Mouse (Mus musculus): Measurements from ENCODE around the gene Atp5k. TPM values are rescaled to one million over a fixed set of nuclear protein-coding genes. Genes with fewer than 3 reads are reported as not detected.

Atp5k gene
- polyA plus RNA-seq, 1 experiment from 2014 or later: 753 TPM

DNA sequence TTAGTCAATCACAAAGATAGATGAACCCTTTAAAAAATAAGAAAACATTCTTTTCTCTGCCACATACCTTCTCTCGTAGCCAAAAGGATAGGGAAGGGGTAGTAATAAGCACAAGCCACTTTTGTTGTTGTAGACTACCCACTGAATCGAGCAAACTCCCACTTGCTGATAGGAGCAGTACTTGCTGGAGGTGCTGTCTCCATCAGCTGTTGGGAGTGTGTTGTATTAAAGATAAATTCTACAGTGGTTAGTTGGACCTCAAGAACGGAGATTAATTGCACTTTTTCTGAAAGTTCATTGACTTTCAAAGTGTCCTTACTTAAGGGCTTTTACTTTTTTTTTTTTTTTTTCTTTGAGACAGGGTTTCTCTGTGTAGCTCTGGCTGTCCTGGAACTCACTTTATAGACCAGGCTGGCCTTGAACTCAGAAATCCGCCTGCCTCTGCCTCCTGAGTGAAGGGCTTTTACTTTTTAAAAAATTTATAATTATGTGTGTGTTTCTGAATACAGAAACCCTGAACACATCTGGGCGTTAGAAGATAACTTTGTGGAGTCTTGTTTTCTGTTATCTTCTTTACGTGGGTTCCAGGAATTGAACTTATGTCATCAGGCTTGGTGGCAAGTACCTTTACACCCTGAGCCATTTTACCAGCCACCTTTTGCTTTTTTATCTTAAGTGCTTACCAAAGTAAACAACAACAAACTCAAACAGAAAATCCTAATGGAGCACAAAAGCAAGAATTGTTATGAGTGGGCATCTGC, 31.1 kb upstream of the Atp5k start:
- no peaks in the 10 kb centered on the region for H3K9me3 ChIP-seq (replicated peaks; ENCODE audit: low read length)
- no peak for TF ChIP-seq CTCF (IDR thresholded peaks at IDR 0.05; ENCODE audit: low read depth)
- DNase-seq (ENCODE audit: low spot score): no peak
- WGBS: 76% methylated on average over 6 of the region's 6 CpGs
- H3K4me3 ChIP-seq (replicated peaks; ENCODE audit: low read depth, low read length): no peak overlapping the region
- peaks cover 24% of the 10 kb centered on the region for H3K4me1 ChIP-seq (replicated peaks; ENCODE audit: insufficient read depth, low read length)
- H3K27me3 ChIP-seq (ENCODE audit: insufficient read depth, low read length): no peaks in the 10 kb centered on the region
- no peak overlapping the region for H3K27ac ChIP-seq
- no peaks in the 10 kb centered on the region for H3K36me3 ChIP-seq (ENCODE audit: insufficient read depth, low read length)
- H3K9ac ChIP-seq (ENCODE audit: low read depth, low read length): no peak overlapping the region
- no peak for ATAC-seq (replicated peaks; ENCODE audit: low FRiP score, low read depth)
- no peak overlapping the region for H3K4me2 ChIP-seq (ENCODE audit: low read length)

DNA sequence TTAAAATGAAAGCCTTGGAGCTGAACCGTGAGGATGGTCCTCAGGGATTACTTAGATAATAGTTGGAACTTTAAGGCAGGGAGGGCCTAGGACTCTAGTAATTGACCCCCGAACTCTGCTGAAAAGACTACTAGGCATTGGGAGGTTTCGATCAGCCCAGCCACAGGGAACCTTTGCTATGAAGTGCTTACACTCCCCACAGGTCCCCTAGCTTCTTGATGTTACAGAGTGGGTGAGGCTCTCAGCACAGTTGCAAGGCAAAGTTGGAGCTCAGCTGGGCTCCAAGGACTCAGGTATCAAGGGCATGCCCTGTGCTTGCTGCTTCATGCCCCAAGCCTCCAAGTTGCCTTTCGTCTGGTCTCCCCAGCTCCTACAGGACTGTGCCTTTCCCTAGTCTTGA, 28.2 kb upstream of the Atp5k start:
- DNase-seq (ENCODE audit: low spot score) (no peak), ATAC-seq (replicated peaks; ENCODE audit: low FRiP score, low read depth) (no peak)
- no peaks in the 10 kb centered on the region for H3K27me3 ChIP-seq (ENCODE audit: insufficient read depth, low read length)
- no peaks in the 10 kb centered on the region for H3K9me3 ChIP-seq (replicated peaks; ENCODE audit: low read length)
- 32% methylated on average over 4 of the region's 4 CpGs for WGBS
- peak overlapping the region; percentile 92; the same call in 1 of the 2 replicates for H3K27ac ChIP-seq
- peaks cover 24% of the 10 kb centered on the region for H3K4me1 ChIP-seq (replicated peaks; ENCODE audit: insufficient read depth, low read length)
- H3K9ac ChIP-seq (ENCODE audit: low read depth, low read length): peak overlapping the region; percentile 99
- H3K4me2 ChIP-seq (ENCODE audit: low read length): peak overlapping the region; percentile 96
- peak overlapping the region; percentile 97 for H3K4me3 ChIP-seq (replicated peaks; ENCODE audit: low read depth, low read length)
- no peaks in the 10 kb centered on the region for H3K36me3 ChIP-seq (ENCODE audit: insufficient read depth, low read length)
- no peak for TF ChIP-seq CTCF (IDR thresholded peaks at IDR 0.05; ENCODE audit: low read depth)

DNA sequence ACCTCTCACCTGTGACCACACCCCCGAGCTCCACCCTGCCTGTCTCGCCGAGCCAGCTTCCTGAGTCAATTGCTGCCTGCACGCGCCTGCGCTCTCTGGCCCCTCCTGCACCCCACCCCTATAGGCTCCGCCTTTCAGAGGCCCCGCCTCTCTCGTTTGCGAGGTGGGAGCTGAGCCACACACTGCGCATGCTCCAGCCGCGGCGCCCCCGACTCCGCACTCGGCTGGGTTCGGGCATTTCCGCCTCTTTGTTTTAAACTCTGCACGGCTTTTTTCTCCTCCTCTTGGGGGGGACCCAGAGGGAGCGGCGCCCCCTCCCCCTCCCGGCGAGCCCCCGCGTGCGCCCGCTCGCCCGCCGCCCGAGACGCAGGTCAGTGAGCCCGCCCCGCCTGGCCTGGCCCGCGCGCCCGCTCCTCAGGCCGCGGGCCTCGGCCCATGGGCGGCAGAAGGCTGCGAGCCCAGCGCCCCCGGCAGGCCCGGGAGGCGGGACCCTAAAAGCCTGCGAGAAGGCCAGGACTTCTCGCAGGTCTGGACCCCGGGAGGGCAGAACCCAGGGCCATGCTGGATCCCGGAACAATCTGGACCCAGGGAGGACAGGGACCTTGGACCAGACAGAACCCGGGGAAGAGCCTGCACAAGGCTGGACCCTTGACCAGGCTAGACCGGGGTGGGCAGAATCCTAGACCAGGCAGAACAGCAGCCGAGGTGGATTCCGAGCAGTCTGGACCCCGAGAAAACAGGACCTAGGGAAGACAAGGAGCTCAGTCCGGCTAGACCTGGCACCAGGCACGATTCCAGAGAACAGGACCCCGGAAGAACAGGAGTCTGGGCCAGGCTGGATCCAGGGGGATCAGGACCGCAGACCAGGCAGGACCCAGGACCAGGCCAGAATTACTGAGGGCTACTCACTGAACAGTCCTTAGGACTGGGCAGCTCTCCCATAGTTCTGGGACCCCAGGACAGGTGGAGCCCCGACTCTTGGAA, 27.1 kb upstream of the Atp5k start, which contains the start of gene Pcgf3:
Gene Pcgf3, plus strand, starts transcription at position 151 of the 984 bp plus-strand sequence.
- peaks cover 24% of the 10 kb centered on the region for H3K4me1 ChIP-seq (replicated peaks; ENCODE audit: insufficient read depth, low read length)
- H3K9ac ChIP-seq (ENCODE audit: low read depth, low read length): peak within 1 kb of the TSS; percentile 99
- no peak for TF ChIP-seq CTCF (IDR thresholded peaks at IDR 0.05; ENCODE audit: low read depth)
- H3K4me2 ChIP-seq (ENCODE audit: low read length): peak within 1 kb of the TSS; percentile 96
- peak; percentile 97 for DNase-seq (ENCODE audit: low spot score)
- no peaks in the 10 kb centered on the region for H3K9me3 ChIP-seq (replicated peaks; ENCODE audit: low read length)
- peak; percentile 97 for ATAC-seq (replicated peaks; ENCODE audit: low FRiP score, low read depth)
- no peaks in the 10 kb centered on the region for H3K27me3 ChIP-seq (ENCODE audit: insufficient read depth, low read length)
- WGBS: under 1% methylated on average over 56 of the region's 62 CpGs
- H3K27ac ChIP-seq: peak within 1 kb of the TSS; percentile 92
- H3K36me3 ChIP-seq (ENCODE audit: insufficient read depth, low read length): no peaks in the 10 kb centered on the region
- H3K4me3 ChIP-seq (replicated peaks; ENCODE audit: low read depth, low read length): peak within 1 kb of the TSS; percentile 97

DNA sequence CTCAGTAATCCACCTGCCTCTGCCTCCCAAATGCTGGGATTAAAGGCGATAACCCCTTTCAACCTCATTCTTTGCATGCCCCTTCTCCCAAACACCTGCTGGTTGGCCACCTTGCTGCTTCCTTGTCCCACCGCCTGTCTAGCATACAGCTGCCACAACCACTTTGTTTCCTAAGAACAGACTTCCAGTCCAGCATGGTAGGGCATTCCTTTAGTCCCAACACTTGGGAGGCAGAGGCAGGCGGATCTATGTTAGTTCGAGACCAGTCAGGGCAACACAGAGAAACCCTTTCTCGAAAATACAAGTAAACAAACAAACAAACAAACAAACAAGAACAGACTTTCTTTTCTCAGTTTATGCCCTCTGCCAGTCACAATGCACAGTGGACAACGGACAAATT, 26.2 kb upstream of the Atp5k start:
- Histone ChIP-seq H3K4me1 (replicated peaks; ENCODE audit: insufficient read depth, low read length) (peaks cover 24% of the 10 kb centered on the region), H3K9ac (ENCODE audit: low read depth, low read length) (peak overlapping the region; percentile 99), H3K27me3 (ENCODE audit: insufficient read depth, low read length) (no peaks in the 10 kb centered on the region), H3K9me3 (replicated peaks; ENCODE audit: low read length) (no peaks in the 10 kb centered on the region), H3K27ac (no peak overlapping the region), H3K4me3 (replicated peaks; ENCODE audit: low read depth, low read length) (peak overlapping the region; percentile 97), H3K4me2 (ENCODE audit: low read length) (peak overlapping the region; percentile 96), H3K36me3 (ENCODE audit: insufficient read depth, low read length) (no peaks in the 10 kb centered on the region)
- ATAC-seq (replicated peaks; ENCODE audit: low FRiP score, low read depth) (no peak), DNase-seq (ENCODE audit: low spot score) (no peak)
- 41% methylated on average over 6 of the region's 6 CpGs for WGBS
- no peak for TF ChIP-seq CTCF (IDR thresholded peaks at IDR 0.05; ENCODE audit: low read depth)

DNA sequence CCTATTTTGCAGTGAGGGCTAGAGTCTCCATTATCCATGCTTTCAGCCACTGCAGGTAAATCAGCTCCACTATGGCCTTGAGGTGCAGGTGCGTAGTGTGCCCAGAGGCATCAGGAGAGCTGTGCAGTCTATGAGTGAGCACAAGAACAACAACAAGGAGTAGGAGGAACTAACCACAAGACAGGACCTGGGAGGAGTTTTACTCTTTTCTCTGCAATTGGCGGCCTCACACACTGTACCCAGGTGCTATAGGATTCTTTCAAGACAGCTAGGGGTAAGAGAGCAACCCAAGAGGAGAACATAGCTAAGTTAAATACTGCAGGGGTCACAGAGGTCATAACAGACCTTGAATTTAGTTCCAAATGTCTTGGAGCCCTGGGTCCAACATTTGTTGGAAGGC, 24.5 kb upstream of the Atp5k start:
- no peaks in the 10 kb centered on the region for H3K9me3 ChIP-seq (replicated peaks; ENCODE audit: low read length)
- ATAC-seq (replicated peaks; ENCODE audit: low FRiP score, low read depth) (no peak), DNase-seq (ENCODE audit: low spot score) (no peak)
- no peak overlapping the region for H3K4me2 ChIP-seq (ENCODE audit: low read length)
- no peak overlapping the region for H3K27ac ChIP-seq
- H3K4me1 ChIP-seq (replicated peaks; ENCODE audit: insufficient read depth, low read length): peaks cover 19% of the 10 kb centered on the region
- 84% methylated on average over 2 of the region's 2 CpGs for WGBS
- H3K27me3 ChIP-seq (ENCODE audit: insufficient read depth, low read length): no peaks in the 10 kb centered on the region
- TF ChIP-seq CTCF (IDR thresholded peaks at IDR 0.05; ENCODE audit: low read depth): no peak
- H3K9ac ChIP-seq (ENCODE audit: low read depth, low read length): no peak overlapping the region
- no peaks in the 10 kb centered on the region for H3K36me3 ChIP-seq (ENCODE audit: insufficient read depth, low read length)
- no peak overlapping the region for H3K4me3 ChIP-seq (replicated peaks; ENCODE audit: low read depth, low read length)

DNA sequence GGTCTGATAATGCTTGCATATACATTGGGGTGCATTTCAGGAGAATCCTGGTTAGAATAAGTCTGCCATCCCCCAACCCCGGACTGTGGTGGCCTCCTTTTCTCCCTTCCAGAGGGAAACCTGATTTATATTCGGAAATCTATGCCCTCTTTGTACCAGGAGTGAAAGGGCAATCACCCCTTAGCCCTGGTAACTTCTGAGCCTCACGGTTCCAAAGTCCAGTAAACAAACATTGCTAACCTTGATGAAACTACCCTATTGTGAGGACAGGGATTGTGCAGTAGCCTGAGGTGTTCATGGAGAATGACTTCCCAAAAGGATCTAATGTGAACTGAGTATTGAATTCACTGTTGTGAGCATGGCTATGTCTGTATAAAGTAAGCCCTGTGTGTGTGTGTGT, 19.8 kb upstream of the Atp5k start:
- Histone ChIP-seq H3K9me3 (replicated peaks; ENCODE audit: low read length) (no peaks in the 10 kb centered on the region), H3K4me3 (replicated peaks; ENCODE audit: low read depth, low read length) (no peak overlapping the region), H3K4me2 (ENCODE audit: low read length) (no peak overlapping the region), H3K4me1 (replicated peaks; ENCODE audit: insufficient read depth, low read length) (0 out of 2 replicates have a peak, but pooled peaks cover 6% of the 10 kb centered on the region), H3K36me3 (ENCODE audit: insufficient read depth, low read length) (no peaks in the 10 kb centered on the region), H3K9ac (ENCODE audit: low read depth, low read length) (no peak overlapping the region), H3K27ac (no peak overlapping the region), H3K27me3 (ENCODE audit: insufficient read depth, low read length) (no peaks in the 10 kb centered on the region)
- ATAC-seq (replicated peaks; ENCODE audit: low FRiP score, low read depth): no peak
- no peak for TF ChIP-seq CTCF (IDR thresholded peaks at IDR 0.05; ENCODE audit: low read depth)
- WGBS: 35% methylated on average over 3 of the region's 3 CpGs
- no peak for DNase-seq (ENCODE audit: low spot score)

Data from kidney, postnatal 0 days (tissue).